Mouse (Mus musculus) regulatory T cell (primary cell): Measurements from ENCODE around the gene Vav3.

Experiments
- in situ Hi-C: fragments of 300-600 bp; cut with MboI, MseI; formaldehyde crosslinking; loops from one replicate; pipeline ENCODE4 v1.15.1; 2025; ENCODE audit warnings: high pct_unique_total_duplicates

Gene Vav3

GRCm38 (mm10) chr3:109672925-109673324 lies 332.5 kb downstream of the Vav3 start:
- in situ Hi-C loops = loop anchor here (25.0 kb wide), 1 partner anchor 711 kb away; no protein-coding TSS in a partner anchor

- in situ Hi-C loops = loop anchor here (10.0 kb wide), 1 partner anchor 1325 kb away; no protein-coding TSS in a partner anchor
These were observed 339.8 kb downstream of the Vav3 start for GRCm38 (mm10) chr3:109680281-109680680.

- in situ Hi-C loops = loop anchor here (10.0 kb wide), 1 partner anchor 1323 kb away; no protein-coding TSS in a partner anchor
These were observed 341.4 kb downstream of the Vav3 start for GRCm38 (mm10) chr3:109681863-109682262.

- in situ Hi-C loops = loop anchor here (10.0 kb wide), 1 partner anchor 1321 kb away; no protein-coding TSS in a partner anchor
These were observed 343.3 kb downstream of the Vav3 start for GRCm38 (mm10) chr3:109683608-109684295.

- in situ Hi-C loops = no loop called here
These were observed 350.1 kb downstream of the Vav3 start for GRCm38 (mm10) chr3:109690566-109690965.

- in situ Hi-C loops = no loop called here
These were observed 352.2 kb downstream of the Vav3 start for GRCm38 (mm10) chr3:109692613-109693012.

- in situ Hi-C loops = loop anchor here (5.0 kb wide), 1 partner anchor 99 kb away; no protein-coding TSS in a partner anchor
These were observed 360.8 kb downstream of the Vav3 start for GRCm38 (mm10) chr3:109701301-109701700.

- in situ Hi-C loops = no loop called here
These were observed 367.5 kb downstream of the Vav3 start for GRCm38 (mm10) chr3:109707786-109708460.

- in situ Hi-C loops = no loop called here
These were observed 371.3 kb downstream of the Vav3 start for GRCm38 (mm10) chr3:109711751-109712150.

- in situ Hi-C loops = no loop called here
These were observed 374.0 kb downstream of the Vav3 start for GRCm38 (mm10) chr3:109714476-109714875.

- in situ Hi-C loops = no loop called here
These were observed 381.3 kb downstream of the Vav3 start for GRCm38 (mm10) chr3:109721753-109722152.

- in situ Hi-C loops = no loop called here
These were observed 386.3 kb downstream of the Vav3 start for GRCm38 (mm10) chr3:109726776-109727175.

- in situ Hi-C loops = no loop called here
These were observed 391.3 kb downstream of the Vav3 start for GRCm38 (mm10) chr3:109731592-109732230.

- in situ Hi-C loops = no loop called here
These were observed 392.1 kb downstream of the Vav3 start for GRCm38 (mm10) chr3:109732327-109733182.
